Comparison of ENCODE assay signal across 9 mouse cellular contexts in the genomic region with DNA sequence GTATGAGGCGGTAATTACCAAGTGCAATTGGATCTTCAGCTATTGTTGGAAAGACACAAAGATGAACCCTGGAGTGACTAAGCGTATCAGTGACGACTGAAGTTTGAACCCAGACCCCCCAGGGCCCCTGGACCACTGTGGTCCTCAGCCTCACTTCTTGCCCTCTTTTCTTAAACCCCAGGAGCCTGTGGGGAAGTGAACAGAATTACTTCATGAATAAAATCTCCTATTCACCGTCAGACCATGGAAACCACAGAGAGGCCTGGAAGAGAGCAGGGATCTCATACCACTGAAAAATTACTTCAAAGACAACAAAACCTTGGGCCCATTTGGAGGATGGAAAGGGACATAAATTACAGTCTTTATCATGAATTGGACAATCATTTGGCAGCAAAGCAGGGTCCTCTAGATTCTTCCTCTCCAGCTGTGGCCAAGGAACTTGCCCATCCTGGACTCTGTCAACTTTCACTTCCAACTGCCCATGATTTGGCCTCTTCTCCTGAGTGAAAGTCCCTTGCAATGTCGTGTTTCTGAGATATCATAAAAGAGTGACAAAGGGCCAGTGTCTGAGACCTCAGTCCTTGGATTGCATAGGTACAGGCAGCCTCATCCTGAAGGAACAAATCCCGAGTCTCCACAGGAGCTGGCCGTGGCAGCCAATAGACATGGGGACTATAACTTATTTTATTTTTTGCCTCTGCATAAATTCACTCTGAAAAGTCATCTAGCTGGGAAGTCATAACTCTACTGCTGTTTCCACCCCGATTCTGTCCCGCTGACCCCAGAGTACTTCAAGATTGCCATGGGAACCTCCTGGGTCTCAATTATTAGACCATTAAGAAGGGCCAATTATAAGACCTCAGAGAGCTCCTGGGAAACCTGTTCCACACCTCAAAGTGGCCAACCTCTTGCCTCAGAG. TPM values are rescaled to one million over a fixed set of nuclear protein-coding genes. Genes with fewer than 3 reads are reported as not detected.
DNase-seq lines count a peak whose midpoint lies in the region; ATAC-seq and TF ChIP-seq lines count a peak whose summit lies in the region.
"Had no signal": no experiment of that assay in that cellular context is flagged by ENCODE, and none has a peak within 500 bp of the region (broad histone marks: within the 10 kb centered on the region; RNA-seq: fewer than 3 reads in every experiment).

No protein-coding gene starts in this region.

- no peak overlapping the region for H3K27ac ChIP-seq in heart, postnatal 0 days (ENCODE audit: low read depth)
- H3K27ac ChIP-seq in embryonic facial prominence, embryonic 13.5 days, result peak overlapping the region; percentile 99
- H3K27ac ChIP-seq in hindbrain, embryonic 12.5 days, result peak overlapping the region; percentile 95
- H3K27ac ChIP-seq in midbrain, embryonic 16.5 days (ENCODE audit: low read length), result no peak overlapping the region

- no peak for DNase-seq in heart, postnatal 0 days (ENCODE audit: low spot score)
- no peak for DNase-seq in heart, postnatal 4 days
- DNase-seq in spleen, postnatal 10 days (ENCODE audit: low spot score in 2 of 2), result no peak
- DNase-seq in spleen, adult 12 weeks (ENCODE audit: low spot score), result no peak
- no peak for DNase-seq in left cerebral cortex, postnatal 10 days (ENCODE audit: extremely low spot score in 1 of 2, low spot score in 2 of 2)

- peak overlapping the region; percentile 70; the same call in 1 of the 2 replicates for H3K4me2 ChIP-seq in heart, postnatal 0 days (ENCODE audit: low read depth, low read length)
- peak overlapping the region; percentile 72 for H3K4me2 ChIP-seq in embryonic facial prominence, embryonic 13.5 days
- H3K4me2 ChIP-seq in hindbrain, embryonic 12.5 days (replicated peaks), result peak overlapping the region; percentile 71
- H3K4me2 ChIP-seq in midbrain, embryonic 16.5 days (ENCODE audit: low read length), result peak overlapping the region; percentile 99

- 77% methylated on average over 9 of the region's 9 CpGs for WGBS in heart, postnatal 0 days
- 37% methylated on average over 9 of the region's 9 CpGs for WGBS in embryonic facial prominence, embryonic 13.5 days
- WGBS in hindbrain, embryonic 12.5 days, result 30% methylated on average over 9 of the region's 9 CpGs
- 29% methylated on average over 9 of the region's 9 CpGs for WGBS in midbrain, embryonic 16.5 days

- H3K9ac ChIP-seq in heart, postnatal 0 days (replicated peaks; ENCODE audit: low read depth, low read length), result no peak overlapping the region
- peak overlapping the region; percentile 100 for H3K9ac ChIP-seq in embryonic facial prominence, embryonic 13.5 days
- H3K9ac ChIP-seq in hindbrain, embryonic 12.5 days, result peak overlapping the region; percentile 95
- peak overlapping the region; percentile 31; the same call in 1 of the 2 replicates for H3K9ac ChIP-seq in midbrain, embryonic 16.5 days (ENCODE audit: low read depth, low read length)

- no peaks in the 10 kb centered on the region for H3K27me3 ChIP-seq in heart, postnatal 0 days (ENCODE audit: control insufficient read depth, insufficient read depth, low read length)
- no peaks in the 10 kb centered on the region for H3K27me3 ChIP-seq in embryonic facial prominence, embryonic 13.5 days
- H3K27me3 ChIP-seq in hindbrain, embryonic 12.5 days, result no peaks in the 10 kb centered on the region
- H3K27me3 ChIP-seq in midbrain, embryonic 16.5 days (ENCODE audit: control insufficient read depth, insufficient read depth, low read depth, low read length), result no peaks in the 10 kb centered on the region

- ATAC-seq in heart, postnatal 0 days (ENCODE audit: insufficient read depth, low read depth), result no peak
- no peak for ATAC-seq in embryonic facial prominence, embryonic 13.5 days (ENCODE audit: insufficient number of reproducible peaks, insufficient read depth, low FRiP score, low TSS enrichment, low read depth)
- no peak for ATAC-seq in hindbrain, embryonic 12.5 days (ENCODE audit: low FRiP score)
- no peak for ATAC-seq in midbrain, embryonic 16.5 days

- no peak overlapping the region for H3K4me3 ChIP-seq in heart, postnatal 0 days (ENCODE audit: low read depth, low read length)
- peak overlapping the region; percentile 99 for H3K4me3 ChIP-seq in embryonic facial prominence, embryonic 13.5 days
- peak overlapping the region; percentile 80 for H3K4me3 ChIP-seq in hindbrain, embryonic 12.5 days
- H3K4me3 ChIP-seq in midbrain, embryonic 16.5 days (ENCODE audit: low read depth, low read length), result peak overlapping the region; percentile 68

- H3K4me1 ChIP-seq in heart, postnatal 0 days (ENCODE audit: control insufficient read depth, insufficient read depth), result peaks cover 5% of the 10 kb centered on the region; the same call in 1 of the 2 replicates
- peaks cover 74% of the 10 kb centered on the region for H3K4me1 ChIP-seq in embryonic facial prominence, embryonic 13.5 days
- H3K4me1 ChIP-seq in hindbrain, embryonic 12.5 days, result peaks cover 56% of the 10 kb centered on the region
- H3K4me1 ChIP-seq in midbrain, embryonic 16.5 days (ENCODE audit: control insufficient read depth, insufficient read depth, low read length), result peaks cover 31% of the 10 kb centered on the region

- intact Hi-C loops in left cerebral cortex, postnatal 10 days (cut with DNase I), result loop anchor here (5.0 kb wide), 2 partner anchors 44 to 59 kb away; no protein-coding TSS in a partner anchor

- no peak for TF ChIP-seq EP300 in heart, postnatal 0 days (IDR thresholded peaks at IDR 0.05; ENCODE audit: low read depth)

- no peaks in the 10 kb centered on the region for H3K9me3 ChIP-seq in heart, postnatal 0 days (replicated peaks; ENCODE audit: control insufficient read depth, low read length)
- no peaks in the 10 kb centered on the region for H3K9me3 ChIP-seq in embryonic facial prominence, embryonic 13.5 days
- no peaks in the 10 kb centered on the region for H3K9me3 ChIP-seq in hindbrain, embryonic 12.5 days (replicated peaks)
- no peaks in the 10 kb centered on the region for H3K9me3 ChIP-seq in midbrain, embryonic 16.5 days (replicated peaks; ENCODE audit: control insufficient read depth, low read length, poor library complexity, severe bottlenecking)

- H3K36me3 ChIP-seq in heart, postnatal 0 days (replicated peaks; ENCODE audit: control insufficient read depth, insufficient read depth, low read length), result no peaks in the 10 kb centered on the region
- H3K36me3 ChIP-seq in embryonic facial prominence, embryonic 13.5 days, result peaks cover 4% of the 10 kb centered on the region
- H3K36me3 ChIP-seq in hindbrain, embryonic 12.5 days, result no peaks in the 10 kb centered on the region
- H3K36me3 ChIP-seq in midbrain, embryonic 16.5 days (ENCODE audit: control insufficient read depth, insufficient read depth, low read length), result no peaks in the 10 kb centered on the region

- no peak for TF ChIP-seq CTCF in heart, postnatal 0 days (IDR thresholded peaks at IDR 0.05; ENCODE audit: low read depth)

RNA-seq across cellular contexts. Expression of a gene that starts 2.6 kb away (rescaled TPM):
- 9.8 TPM in 2 replicates for total RNA-seq in heart, postnatal 0 days (2014; rRNA removed; ENCODE audit: low replicate concordance)
- polyA plus RNA-seq in heart, postnatal 0 days (2015; fragmentation: Nextera tagmentation; extraction: Ambion mirVana), result 2.6 and 3.1 TPM in 2 replicates
- 1 to 10 TPM; 8.8 to 9.3 TPM for total RNA-seq in heart, postnatal 4 days (2021)
- polyA plus RNA-seq in embryonic facial prominence, embryonic 13.5 days (2015; fragmentation: Nextera tagmentation; extraction: Ambion mirVana), result 51.1 and 53.9 TPM in 2 replicates
- polyA plus RNA-seq in hindbrain, embryonic 12.5 days (2016; fragmentation: Nextera tagmentation; extraction: Ambion mirVana), result 35.5 and 37.5 TPM in 2 replicates
- 7.3 and 10.5 TPM in 2 replicates for polyA plus RNA-seq in midbrain, embryonic 16.5 days (2015; fragmentation: Nextera tagmentation; extraction: Ambion mirVana)
- total RNA-seq in left cerebral cortex, postnatal 10 days (2021), result 10 to 100 TPM; 20.4 to 21.4 TPM
- total RNA-seq: MEL had no signal

Comparison
In these comparisons a context has a peak if more than half of its experiments do, and no peak if none do; other contexts are left out.
1. H3K27ac ChIP-seq: peak in embryonic facial prominence, embryonic 13.5 days (single experiment) and hindbrain, embryonic 12.5 days (single experiment); none in heart, postnatal 0 days (single experiment) and midbrain, embryonic 16.5 days (single experiment).
2. Peak in every context shown above with its lines, with median percentiles within 50 percentile points of each other: H3K4me2 ChIP-seq.